Mouse (Mus musculus) cortical plate, adult 2 months (tissue): Measurements from ENCODE around the gene Grm8. TPM values are rescaled to one million over a fixed set of nuclear protein-coding genes. Genes with fewer than 3 reads are reported as not detected.

Experiments used
- H3K27ac ChIP-seq: fragments of 200-500 bp; 2 replicates; pipeline ENCODE4 v1.5.1; 2012; ENCODE audit warnings: low read length, control low read depth, inconsistent platforms; ENCODE audit not compliant: insufficient read depth
- H3K4me1 ChIP-seq: fragments of 200-500 bp; 2 replicates; pipeline ENCODE4 v1.6.1; 2011; ENCODE audit warnings: low read length; ENCODE audit not compliant: control insufficient read depth, insufficient read depth
- H3K4me3 ChIP-seq: fragments of 200-500 bp; 2 replicates; pipeline ENCODE4 v1.5.1; 2011; ENCODE audit warnings: mild to moderate bottlenecking, low read length, control low read depth; ENCODE audit not compliant: insufficient read depth
- CTCF ChIP-seq: fragments of 200-500 bp; IDR thresholded peaks from 2 replicates; pipeline ENCODE4 v1.5.1; 2011; ENCODE audit warnings: mild to moderate bottlenecking, control low read depth, low read length; ENCODE audit not compliant: insufficient read depth; ENCODE audit errors: extremely low read depth
- POLR2A ChIP-seq: fragments of 200-500 bp; IDR thresholded peaks from 2 replicates; pipeline ENCODE4 v1.6.1; 2011; ENCODE audit warnings: mild to moderate bottlenecking, low read length, control low read depth; ENCODE audit not compliant: insufficient read depth; ENCODE audit errors: extremely low read depth
- polyA plus RNA-seq: library from polyadenylated mRNA; depleted of rRNA; stranded (reverse); fragments of >200 nt; gene quantifications from 2 replicates; pipeline ENCODE4 v1.2.3, GENCODE M21; 2012

Grm8 gene
- polyA plus RNA-seq, 1 experiment, result 9.8 TPM

- TF ChIP-seq POLR2A (no peak), CTCF (no peak)
- Histone ChIP-seq H3K4me1 (no peaks in the 10 kb centered on the region), H3K27ac (no peak overlapping the region), H3K4me3 (no peak overlapping the region)
Measured at GRCm38 (mm10) chr6:27967037-27967436, 167.9 kb downstream of the Grm8 start.

GRCm38 (mm10) chr6:27965237-27965636 is 169.7 kb downstream of the Grm8 start:
- TF ChIP-seq CTCF, result no peak
- TF ChIP-seq POLR2A, result no peak
- no peak overlapping the region for H3K27ac ChIP-seq
- H3K4me3 ChIP-seq, result no peak overlapping the region
- no peaks in the 10 kb centered on the region for H3K4me1 ChIP-seq

GRCm38 (mm10) chr6:27963887-27964286 is 171.1 kb downstream of the Grm8 start:
- Histone ChIP-seq H3K4me1 (no peaks in the 10 kb centered on the region), H3K4me3 (no peak overlapping the region), H3K27ac (no peak overlapping the region)
- no peak for TF ChIP-seq POLR2A
- no peak for TF ChIP-seq CTCF

GRCm38 (mm10) chr6:27956278-27956857 is 178.6 kb downstream of the Grm8 start:
- no peak overlapping the region for H3K4me3 ChIP-seq
- H3K4me1 ChIP-seq, result no peaks in the 10 kb centered on the region
- H3K27ac ChIP-seq, result no peak overlapping the region
- TF ChIP-seq CTCF, result no peak
- no peak for TF ChIP-seq POLR2A

- TF ChIP-seq POLR2A (no peak), CTCF (no peak)
- Histone ChIP-seq H3K4me3 (no peak overlapping the region), H3K4me1 (no peaks in the 10 kb centered on the region), H3K27ac (no peak overlapping the region)
Measured at GRCm38 (mm10) chr6:27951433-27951832, 183.5 kb downstream of the Grm8 start.

- H3K4me3 ChIP-seq, result no peak overlapping the region
- H3K27ac ChIP-seq, result no peak overlapping the region
- H3K4me1 ChIP-seq, result no peaks in the 10 kb centered on the region
- TF ChIP-seq CTCF (no peak), POLR2A (no peak)
Measured at GRCm38 (mm10) chr6:27928058-27928457, 206.9 kb downstream of the Grm8 start.

GRCm38 (mm10) chr6:27913281-27913680 is 221.7 kb downstream of the Grm8 start:
- TF ChIP-seq CTCF, result no peak
- TF ChIP-seq POLR2A, result no peak
- Histone ChIP-seq H3K27ac (no peak overlapping the region), H3K4me1 (no peaks in the 10 kb centered on the region), H3K4me3 (no peak overlapping the region)

GRCm38 (mm10) chr6:27904358-27904757 is 230.6 kb downstream of the Grm8 start:
- Histone ChIP-seq H3K4me3 (no peak overlapping the region), H3K4me1 (no peaks in the 10 kb centered on the region), H3K27ac (no peak overlapping the region)
- TF ChIP-seq POLR2A (no peak), CTCF (no peak)

GRCm38 (mm10) chr6:27902224-27902623 is 232.8 kb downstream of the Grm8 start:
- Histone ChIP-seq H3K27ac (no peak overlapping the region), H3K4me1 (no peaks in the 10 kb centered on the region), H3K4me3 (no peak overlapping the region)
- TF ChIP-seq CTCF (no peak), POLR2A (no peak)

GRCm38 (mm10) chr6:27901396-27901795 is 233.6 kb downstream of the Grm8 start:
- H3K4me3 ChIP-seq, result no peak overlapping the region
- H3K27ac ChIP-seq, result no peak overlapping the region
- TF ChIP-seq CTCF, result no peak
- no peak for TF ChIP-seq POLR2A
- H3K4me1 ChIP-seq, result no peaks in the 10 kb centered on the region
